Mouse (Mus musculus) brown adipose tissue, adult 24 weeks (tissue): ENCODE data around the gene Slc5a11. TPM values are rescaled to one million over a fixed set of nuclear protein-coding genes. Genes with fewer than 3 reads are reported as not detected.

Experiments used
- H3K27ac ChIP-seq: fragments of 200-500 bp; replicated peaks from 2 replicates; pipeline ENCODE4 v1.5.1; 2012; ENCODE audit warnings: low read depth, mild to moderate bottlenecking, low read length
- H3K4me1 ChIP-seq: fragments of 200-500 bp; 2 replicates; pipeline ENCODE4 v1.6.1; 2012; ENCODE audit warnings: low read length, mixed read lengths; ENCODE audit not compliant: control insufficient read depth, insufficient read depth, insufficient read length
- H3K4me3 ChIP-seq: fragments of 200-500 bp; 2 replicates; pipeline ENCODE4 v1.5.1; 2012; ENCODE audit warnings: low read depth, mild to moderate bottlenecking, low read length, moderate library complexity; ENCODE audit not compliant: insufficient read depth
- polyA plus RNA-seq: library from polyadenylated mRNA; stranded (reverse); fragments of >200 nt; gene quantifications from 2 replicates; pipeline ENCODE4 v1.2.4, GENCODE M21; 2012; ENCODE audit not compliant: missing spikeins, insufficient read depth, insufficient read length

Slc5a11 gene
- polyA plus RNA-seq, 1 experiment: not detected

GRCm38 (mm10) chr7:123287903-123288302 is 73.3 kb downstream of the Slc5a11 start:
- no peak overlapping the region for H3K4me3 ChIP-seq

GRCm38 (mm10) chr7:123289176-123289575 is 74.6 kb downstream of the Slc5a11 start:
- no peaks in the 10 kb centered on the region for H3K4me1 ChIP-seq
- H3K4me3 ChIP-seq: no peak overlapping the region
- H3K27ac ChIP-seq: no peak overlapping the region

More at GRCm38 (mm10) chr7:123287903-123288302, 73.3 kb downstream of the Slc5a11 start:
- no peak overlapping the region for H3K27ac ChIP-seq
- H3K4me1 ChIP-seq: no peaks in the 10 kb centered on the region

- H3K27ac ChIP-seq: no peak overlapping the region
- no peak overlapping the region for H3K4me3 ChIP-seq
- H3K4me1 ChIP-seq: no peaks in the 10 kb centered on the region
Measured at GRCm38 (mm10) chr7:123291942-123292341, 77.4 kb downstream of the Slc5a11 start.

GRCm38 (mm10) chr7:123293898-123294297 is 79.3 kb downstream of the Slc5a11 start:
- Histone ChIP-seq H3K27ac (no peak overlapping the region), H3K4me1 (no peaks in the 10 kb centered on the region), H3K4me3 (no peak overlapping the region)

GRCm38 (mm10) chr7:123295423-123295822 is 80.8 kb downstream of the Slc5a11 start:
- Histone ChIP-seq H3K4me1 (no peaks in the 10 kb centered on the region), H3K4me3 (no peak overlapping the region), H3K27ac (no peak overlapping the region)

- Histone ChIP-seq H3K27ac (no peak overlapping the region), H3K4me3 (no peak overlapping the region), H3K4me1 (no peaks in the 10 kb centered on the region)
Measured at GRCm38 (mm10) chr7:123296097-123296496, 81.5 kb downstream of the Slc5a11 start.

GRCm38 (mm10) chr7:123298225-123298624 is 83.6 kb downstream of the Slc5a11 start:
- no peaks in the 10 kb centered on the region for H3K4me1 ChIP-seq
- H3K4me3 ChIP-seq: no peak overlapping the region
- H3K27ac ChIP-seq: no peak overlapping the region

- no peak overlapping the region for H3K27ac ChIP-seq
Measured at GRCm38 (mm10) chr7:123300258-123300657, 85.7 kb downstream of the Slc5a11 start.

GRCm38 (mm10) chr7:123305397-123305796 is 90.8 kb downstream of the Slc5a11 start:
- no peak overlapping the region for H3K4me3 ChIP-seq
- no peaks in the 10 kb centered on the region for H3K4me1 ChIP-seq
- no peak overlapping the region for H3K27ac ChIP-seq

More at GRCm38 (mm10) chr7:123300258-123300657, 85.7 kb downstream of the Slc5a11 start:
- Histone ChIP-seq H3K4me1 (no peaks in the 10 kb centered on the region), H3K4me3 (no peak overlapping the region)

GRCm38 (mm10) chr7:123307236-123307635 is 92.7 kb downstream of the Slc5a11 start:
- Histone ChIP-seq H3K27ac (no peak overlapping the region), H3K4me1 (no peaks in the 10 kb centered on the region), H3K4me3 (no peak overlapping the region)

- Histone ChIP-seq H3K4me1 (no peaks in the 10 kb centered on the region), H3K4me3 (no peak overlapping the region), H3K27ac (no peak overlapping the region)
Measured at GRCm38 (mm10) chr7:123307887-123308558, 93.4 kb downstream of the Slc5a11 start.

- Histone ChIP-seq H3K4me1 (no peaks in the 10 kb centered on the region), H3K27ac (no peak overlapping the region), H3K4me3 (no peak overlapping the region)
Measured at GRCm38 (mm10) chr7:123311836-123312235, 97.3 kb downstream of the Slc5a11 start.

- Histone ChIP-seq H3K27ac (no peak overlapping the region), H3K4me1 (no peaks in the 10 kb centered on the region), H3K4me3 (no peak overlapping the region)
Measured at GRCm38 (mm10) chr7:123312738-123313137, 98.2 kb downstream of the Slc5a11 start.

GRCm38 (mm10) chr7:123322452-123323121 is 108.0 kb downstream of the Slc5a11 start:
- H3K27ac ChIP-seq: no peak overlapping the region
- no peak overlapping the region for H3K4me3 ChIP-seq
- H3K4me1 ChIP-seq: 0 out of 2 replicates have a peak, but pooled peaks cover 2% of the 10 kb centered on the region
